Mouse (Mus musculus) stomach, embryonic 16.5 days (tissue): ENCODE data around the gene 2610002M06Rik. TPM values are rescaled to one million over a fixed set of nuclear protein-coding genes. Genes with fewer than 3 reads are reported as not detected.

ENCODE experiments used
- ATAC-seq: fragments of 200-750 bp; cut with Nextera tagmentation; 2 replicates; pipeline ENCODE4 v1.8.0; 2017; ENCODE audit warnings: moderate number of reproducible peaks, moderate TSS enrichment; ENCODE audit not compliant: insufficient read depth, low FRiP score
- H3K27ac ChIP-seq: fragments of 300-500 bp; sonication (generic); 2 replicates; pipeline ENCODE4 v1.5.1; 2014; ENCODE audit warnings: low read length
- H3K27me3 ChIP-seq: fragments of 300-500 bp; sonication (generic); 2 replicates; pipeline ENCODE4 v1.6.1; 2014; ENCODE audit warnings: low read length, control low read depth, mixed read lengths; ENCODE audit not compliant: control insufficient read depth, insufficient read depth
- H3K36me3 ChIP-seq: fragments of 300-500 bp; sonication (generic); 2 replicates; pipeline ENCODE4 v1.6.1; 2014; ENCODE audit warnings: low read length; ENCODE audit not compliant: control insufficient read depth, insufficient read depth
- H3K4me1 ChIP-seq: fragments of 300-500 bp; sonication (generic); 2 replicates; pipeline ENCODE4 v1.6.1; 2014; ENCODE audit warnings: low read length, control low read depth, mixed read lengths; ENCODE audit not compliant: control insufficient read depth, insufficient read depth
- H3K4me2 ChIP-seq: fragments of 300-500 bp; sonication (generic); 2 replicates; pipeline ENCODE4 v1.6.1; 2014; ENCODE audit warnings: low read depth, low read length, mixed read lengths
- H3K4me3 ChIP-seq: fragments of 300-500 bp; sonication (generic); replicated peaks from 2 replicates; pipeline ENCODE4 v1.5.1; 2014; ENCODE audit warnings: mild to moderate bottlenecking, low read length
- H3K9ac ChIP-seq: fragments of 300-500 bp; sonication (generic); 2 replicates; pipeline ENCODE4 v1.6.1; 2014; ENCODE audit warnings: low read length
- H3K9me3 ChIP-seq: fragments of 300-500 bp; sonication (generic); replicated peaks from 2 replicates; pipeline ENCODE4 v1.6.1; 2016; ENCODE audit warnings: low read length, control low read depth; ENCODE audit not compliant: control insufficient read depth
- WGBS: fragments of 180-500 bp; shearing (Covaris S2); extraction: QIAGEN DNeasy Blood & Tissue Kit; methylation state at CpG from one replicate; pipeline ENCODE4 v1.1.7; 2014; 5-methylcytosine and 5-hydroxymethylcytosine counted together
- polyA plus RNA-seq: library from polyadenylated mRNA; unstranded; fragments of >200 nt; fragmentation: Nextera tagmentation; extraction: Ambion mirVana; gene quantifications from 2 replicates; pipeline ENCODE4 v1.2.1, GENCODE M21; 2015

2610002M06Rik gene
- 12.2 and 14.7 TPM in 2 replicates for polyA plus RNA-seq

DNA sequence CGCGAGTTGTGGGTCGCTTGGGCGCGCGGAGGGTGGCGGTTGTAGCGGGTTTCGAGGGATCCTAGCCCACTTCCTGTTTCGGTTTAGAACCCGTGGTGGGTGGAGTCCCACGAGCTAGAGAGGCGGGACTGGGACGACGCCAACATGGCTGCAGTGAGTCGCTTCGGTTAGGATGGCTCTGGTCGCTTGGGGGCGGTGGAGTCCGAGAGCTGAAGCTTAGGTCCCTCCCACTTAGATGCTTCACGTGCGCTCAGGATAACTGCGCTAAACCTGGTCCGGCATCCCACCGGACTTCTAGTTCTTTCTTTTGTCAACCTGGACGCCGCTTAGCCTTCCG is at the start of gene 2610002M06Rik:
2610002M06Rik (minus strand) TSS at position 117 of the 337 bp plus-strand sequence.
- H3K27ac ChIP-seq: peak within 1 kb of the TSS; percentile 27

DNA sequence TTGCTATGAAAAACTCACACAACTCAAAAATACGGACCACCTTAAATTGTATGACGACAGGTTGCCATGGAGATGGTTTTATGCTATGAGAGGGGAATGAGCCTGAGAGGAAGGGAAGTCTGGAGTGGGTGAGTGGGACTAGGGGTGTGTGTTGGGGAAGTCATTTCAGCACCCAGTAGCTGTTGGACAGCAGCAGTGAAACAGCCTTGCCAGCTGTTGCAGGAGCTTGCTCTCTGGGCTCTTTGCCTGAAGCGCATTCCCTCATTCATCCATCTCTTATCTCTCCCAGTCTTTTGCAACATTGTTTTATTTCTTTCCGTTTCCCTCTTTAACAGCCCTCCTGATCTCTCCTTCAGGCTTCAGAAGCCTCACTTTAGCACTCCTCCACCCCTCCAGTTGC is 42.0 kb upstream of the 2610002M06Rik start:
- no peaks in the 10 kb centered on the region for H3K9me3 ChIP-seq
- no peak for ATAC-seq
- no peak overlapping the region for H3K9ac ChIP-seq
- no peak overlapping the region for H3K27ac ChIP-seq
- no peak overlapping the region for H3K4me2 ChIP-seq
- no peaks in the 10 kb centered on the region for H3K4me1 ChIP-seq
- H3K4me3 ChIP-seq: no peak overlapping the region
- WGBS: 21% methylated on average over 4 of the region's 4 CpGs
- no peaks in the 10 kb centered on the region for H3K27me3 ChIP-seq
- H3K36me3 ChIP-seq: no peaks in the 10 kb centered on the region

More for the DNA sequence above, at the start of gene 2610002M06Rik:
- peak; percentile 98 for ATAC-seq
- Histone ChIP-seq H3K27me3 (no peaks in the 10 kb centered on the region), H3K9me3 (no peaks in the 10 kb centered on the region), H3K4me2 (peak within 1 kb of the TSS; percentile 57), H3K4me1 (no peaks in the 10 kb centered on the region), H3K4me3 (peak within 1 kb of the TSS; percentile 63), H3K9ac (peak within 1 kb of the TSS; percentile 79), H3K36me3 (no peaks in the 10 kb centered on the region)
- 26% methylated on average over 28 of the region's 28 CpGs for WGBS

GRCm38 (mm10) chrX:107816726-107817125 is 592 bp upstream of the 2610002M06Rik start:
- no peaks in the 10 kb centered on the region for H3K9me3 ChIP-seq
- H3K4me3 ChIP-seq: peak overlapping the region; percentile 63
- no peaks in the 10 kb centered on the region for H3K4me1 ChIP-seq
- 77% methylated on average over 6 of the region's 6 CpGs for WGBS
- H3K9ac ChIP-seq: no peak overlapping the region
- no peaks in the 10 kb centered on the region for H3K36me3 ChIP-seq
- H3K27me3 ChIP-seq: no peaks in the 10 kb centered on the region
- no peak overlapping the region for H3K27ac ChIP-seq
- H3K4me2 ChIP-seq: peak overlapping the region; percentile 55
- no peak for ATAC-seq

DNA sequence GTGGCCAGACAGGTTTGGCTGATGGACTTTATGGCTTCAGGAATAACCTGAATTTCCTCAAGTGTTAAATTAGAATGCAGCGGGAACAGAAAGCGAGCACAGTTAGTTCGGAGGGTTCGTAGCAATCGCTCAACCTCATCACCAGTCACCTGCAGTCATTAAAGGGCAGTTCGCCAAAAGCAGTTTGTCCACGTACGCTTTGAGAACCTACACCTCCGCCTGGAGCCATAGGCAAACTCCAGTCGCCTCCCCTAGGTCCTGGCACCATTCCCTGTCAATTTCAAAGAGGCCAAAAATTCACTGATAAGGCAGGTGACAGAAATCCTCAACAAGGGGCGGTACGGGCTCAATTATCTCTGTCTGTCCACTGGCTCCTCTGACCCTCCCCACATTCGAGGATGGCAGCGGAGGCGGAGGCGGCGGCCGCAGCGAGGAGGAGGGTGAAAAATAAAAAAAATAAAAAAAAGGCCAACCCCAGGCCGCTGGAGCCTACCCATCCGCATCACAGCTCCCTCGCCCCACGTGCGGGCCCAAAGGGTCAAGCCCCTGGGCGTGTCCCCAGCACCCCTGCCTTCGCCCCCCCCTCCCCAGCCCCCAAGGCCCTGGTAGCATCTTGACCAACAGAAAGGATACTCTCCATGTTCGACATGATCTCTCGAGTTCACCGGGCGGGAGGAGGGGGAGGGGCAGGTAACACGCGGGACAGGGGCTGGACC is 474 bp downstream of the 2610002M06Rik start:
- peak overlapping the region; percentile 79 for H3K9ac ChIP-seq
- H3K9me3 ChIP-seq: no peaks in the 10 kb centered on the region
- 27% methylated on average over 32 of the region's 32 CpGs for WGBS
- H3K4me3 ChIP-seq: peak overlapping the region; percentile 63
- no peaks in the 10 kb centered on the region for H3K27me3 ChIP-seq
- no peaks in the 10 kb centered on the region for H3K4me1 ChIP-seq
- no peaks in the 10 kb centered on the region for H3K36me3 ChIP-seq
- H3K4me2 ChIP-seq: peak overlapping the region; percentile 57
- ATAC-seq: no peak; the same call in 1 of the 2 replicates
- H3K27ac ChIP-seq: peak overlapping the region; percentile 27

DNA sequence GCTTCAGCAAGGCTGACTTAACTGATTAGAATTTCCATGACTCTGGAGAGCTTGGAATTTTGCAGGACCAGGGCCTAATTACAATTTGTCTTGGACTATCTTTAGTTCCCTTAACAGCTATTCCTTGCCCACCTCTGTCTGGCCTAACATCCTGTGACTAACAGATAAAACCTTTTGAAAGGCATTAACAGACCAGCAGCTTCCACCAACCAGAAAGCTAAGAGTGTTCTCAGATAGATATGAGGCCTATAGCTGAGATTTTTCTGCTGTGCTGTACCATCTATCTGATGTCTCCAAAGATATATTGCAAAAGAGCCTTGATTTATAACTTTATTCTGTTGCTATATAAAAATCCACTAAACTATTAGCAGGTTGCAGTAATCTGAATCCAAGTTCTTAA is 4.0 kb downstream of the 2610002M06Rik start:
- no peak overlapping the region for H3K27ac ChIP-seq
- ATAC-seq: no peak
- H3K4me2 ChIP-seq: no peak overlapping the region
- no peak overlapping the region for H3K4me3 ChIP-seq
- H3K27me3 ChIP-seq: no peaks in the 10 kb centered on the region
- H3K4me1 ChIP-seq: no peaks in the 10 kb centered on the region
- H3K36me3 ChIP-seq: no peaks in the 10 kb centered on the region
- H3K9me3 ChIP-seq: no peaks in the 10 kb centered on the region
- no peak overlapping the region for H3K9ac ChIP-seq

DNA sequence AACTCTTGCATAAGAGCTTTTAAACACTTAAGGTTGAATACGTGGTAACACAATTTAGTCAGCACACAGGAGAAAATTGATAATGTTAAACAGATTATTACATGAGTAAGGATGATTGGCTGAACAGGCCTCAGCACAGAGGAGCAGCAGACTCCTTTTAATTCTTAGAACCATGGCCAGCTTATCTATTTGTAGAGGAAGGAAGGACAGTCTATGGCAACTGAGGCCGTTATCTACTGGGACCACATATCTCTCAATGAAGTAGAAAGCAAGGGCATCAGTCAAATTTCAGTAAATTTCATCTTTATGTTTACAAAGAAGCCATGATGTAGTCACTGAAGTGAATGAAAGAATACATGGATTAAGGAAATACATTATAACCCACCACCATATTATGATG is 19.2 kb downstream of the 2610002M06Rik start:
- no peak overlapping the region for H3K4me3 ChIP-seq
- WGBS: 79% methylated on average over 2 of the region's 2 CpGs

GRCm38 (mm10) chrX:107795785-107796184 is 20.3 kb downstream of the 2610002M06Rik start:
- no peaks in the 10 kb centered on the region for H3K9me3 ChIP-seq
- H3K27ac ChIP-seq: no peak overlapping the region
- H3K27me3 ChIP-seq: no peaks in the 10 kb centered on the region
- no peaks in the 10 kb centered on the region for H3K36me3 ChIP-seq
- no peak overlapping the region for H3K4me2 ChIP-seq
- H3K9ac ChIP-seq: no peak overlapping the region
- H3K4me1 ChIP-seq: no peaks in the 10 kb centered on the region
- no peak overlapping the region for H3K4me3 ChIP-seq
- ATAC-seq: no peak
- 31% methylated on average over 1 of the region's 1 CpGs for WGBS

More for the DNA sequence above, 19.2 kb downstream of the 2610002M06Rik start:
- ATAC-seq: no peak
- Histone ChIP-seq H3K4me2 (no peak overlapping the region), H3K36me3 (no peaks in the 10 kb centered on the region), H3K4me1 (no peaks in the 10 kb centered on the region), H3K27me3 (no peaks in the 10 kb centered on the region), H3K9me3 (no peaks in the 10 kb centered on the region), H3K27ac (no peak overlapping the region), H3K9ac (no peak overlapping the region)

DNA sequence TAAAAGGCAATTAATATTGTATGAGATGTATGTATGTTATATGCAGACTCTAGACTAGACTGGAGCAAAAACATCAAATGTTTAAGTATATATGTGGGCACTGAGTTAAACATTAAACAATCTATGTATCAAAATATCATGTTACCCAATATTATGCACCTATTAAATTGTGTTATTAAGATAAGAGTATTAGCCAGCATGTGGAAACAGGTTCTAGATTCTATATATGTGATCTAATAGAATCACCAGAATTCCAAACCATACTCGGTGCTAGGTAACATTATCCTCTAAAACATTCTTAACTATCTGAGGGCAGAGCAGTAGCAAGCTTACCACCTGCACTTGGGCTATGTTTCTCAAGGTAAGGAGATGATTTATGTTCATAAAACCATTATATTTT is 23.8 kb downstream of the 2610002M06Rik start, which contains the start of gene Tent5d:
Tent5d (plus strand) TSS at position 301 of the 400 bp plus-strand sequence.
- no peak within 1 kb of the TSS for H3K9ac ChIP-seq
- no peak for ATAC-seq
- no peak within 1 kb of the TSS for H3K4me3 ChIP-seq
- H3K36me3 ChIP-seq: no peaks in the 10 kb centered on the region
- WGBS: 62% methylated on average over 1 of the region's 1 CpGs
- no peaks in the 10 kb centered on the region for H3K27me3 ChIP-seq
- no peaks in the 10 kb centered on the region for H3K9me3 ChIP-seq
- no peak within 1 kb of the TSS for H3K4me2 ChIP-seq
- H3K4me1 ChIP-seq: no peaks in the 10 kb centered on the region
- H3K27ac ChIP-seq: no peak within 1 kb of the TSS

DNA sequence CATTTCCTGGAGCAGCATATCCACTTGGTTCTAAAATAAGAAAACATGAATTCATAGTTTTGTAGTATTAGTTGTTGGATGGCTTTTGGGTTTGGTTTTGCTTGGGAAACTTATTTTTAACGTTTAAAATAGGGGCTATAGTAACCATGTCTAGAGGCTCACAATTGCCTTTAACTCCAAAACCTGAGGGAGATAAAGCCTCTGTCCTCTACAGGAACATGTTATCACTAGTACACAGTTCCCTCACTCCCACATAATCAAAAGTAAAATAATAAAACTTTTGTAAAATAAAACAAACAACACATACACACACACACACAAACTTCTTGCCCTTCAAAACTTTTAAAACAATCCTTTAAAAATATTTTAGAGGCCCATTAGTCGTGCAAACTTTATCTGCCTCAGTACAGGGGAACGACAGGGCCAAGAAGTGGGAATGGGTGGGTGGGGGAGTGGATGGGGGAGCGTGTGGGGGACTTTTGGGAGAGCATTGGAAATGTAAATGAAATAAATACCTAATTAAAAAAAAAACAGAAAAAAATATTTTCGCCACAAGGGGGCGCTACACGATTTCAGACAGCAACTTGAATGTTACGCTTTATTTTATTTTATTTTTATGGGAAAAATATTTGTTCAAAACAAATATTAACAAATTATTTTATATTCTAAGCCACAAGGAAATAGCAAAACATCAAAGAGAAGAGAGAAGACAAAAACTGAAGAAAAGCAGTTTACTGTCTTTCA is 25.2 kb downstream of the 2610002M06Rik start:
- Histone ChIP-seq H3K27me3 (no peaks in the 10 kb centered on the region), H3K4me2 (no peak overlapping the region), H3K9ac (no peak overlapping the region), H3K36me3 (no peaks in the 10 kb centered on the region), H3K4me3 (no peak overlapping the region), H3K27ac (no peak overlapping the region), H3K4me1 (no peaks in the 10 kb centered on the region), H3K9me3 (no peaks in the 10 kb centered on the region)
- WGBS: 26% methylated on average over 8 of the region's 8 CpGs
- no peak for ATAC-seq
